ENCODE assay signal across 8 mouse cellular contexts in genomic region chr19:45243918-45244700, GRCm38 (mm10). TPM values are rescaled to one million over a fixed set of nuclear protein-coding genes. Genes with fewer than 3 reads are reported as not detected.
DNase-seq lines count a peak whose midpoint lies in the region; ATAC-seq and TF ChIP-seq lines count a peak whose summit lies in the region.

No protein-coding gene starts in this region.

- no peak overlapping the region for H3K9ac ChIP-seq in lung, embryonic 14.5 days

- no peaks in the 10 kb centered on the region for H3K4me1 ChIP-seq in lung, adult 2 months (ENCODE audit: control insufficient read depth, insufficient read depth, low read length)
- H3K4me1 ChIP-seq in embryonic fibroblast, embryonic 13.5 days (ENCODE audit: control insufficient read depth, insufficient read depth, low read length): no peaks in the 10 kb centered on the region
- H3K4me1 ChIP-seq in lung, embryonic 14.5 days (ENCODE audit: insufficient read depth): no peaks in the 10 kb centered on the region

- DNase-seq in adrenal gland, adult 18-20 months (ENCODE audit: low spot score in 2 of 2): peak; percentile 21 to 54
- DNase-seq in adrenal gland, postnatal 4 days (ENCODE audit: low spot score in 2 of 2): no peak
- peak; percentile 41 for DNase-seq in lung, adult 2 months
- DNase-seq in lung, adult 18-20 months: no peak
- DNase-seq in lung, embryonic 14.5 days: peak; percentile 72
- peak; percentile 71 for DNase-seq in testis, postnatal 10 days (ENCODE audit: low spot score)
- DNase-seq in layer of hippocampus, adult 9-10 months (ENCODE audit: low spot score): no peak

- H3K4me2 ChIP-seq in lung, embryonic 14.5 days: 0 out of 2 replicates have a peak overlapping the region, but pooled peaks have one; percentile 36

- H3K27ac ChIP-seq in embryonic fibroblast, embryonic 13.5 days (ENCODE audit: insufficient read depth, low read length): no peak overlapping the region
- no peak overlapping the region for H3K27ac ChIP-seq in lung, embryonic 14.5 days (ENCODE audit: low read depth)

- TF ChIP-seq CTCF in lung, adult 2 months (IDR thresholded peaks at IDR 0.05; ENCODE audit: insufficient read depth, low read length): peak; percentile 89
- TF ChIP-seq CTCF in embryonic fibroblast, embryonic 13.5 days (IDR thresholded peaks at IDR 0.05; ENCODE audit: borderline replicate concordance, insufficient read depth, low read length): peak; percentile 83
- peak; percentile 92 for TF ChIP-seq CTCF in lung, embryonic 14.5 days (IDR thresholded peaks at IDR 0.05; ENCODE audit: low read depth)

- no peaks in the 10 kb centered on the region for H3K9me3 ChIP-seq in lung, embryonic 14.5 days (ENCODE audit: low read depth, low read length)

- no peak overlapping the region for H3K4me3 ChIP-seq in lung, adult 2 months (replicated peaks; ENCODE audit: extremely low read depth, low read depth, low read length)
- H3K4me3 ChIP-seq in embryonic fibroblast, embryonic 13.5 days (ENCODE audit: insufficient read depth, low read length): no peak overlapping the region
- no peak overlapping the region for H3K4me3 ChIP-seq in lung, embryonic 14.5 days (ENCODE audit: low read depth, low read length)

- no peak for TF ChIP-seq POLR2A in lung, adult 2 months (IDR thresholded peaks at IDR 0.05; ENCODE audit: borderline replicate concordance, extremely low read depth, low read depth, low read length)
- no peak for TF ChIP-seq POLR2A in embryonic fibroblast, embryonic 13.5 days (IDR thresholded peaks at IDR 0.05; ENCODE audit: low read depth, low read length)

- no peaks in the 10 kb centered on the region for H3K36me3 ChIP-seq in lung, embryonic 14.5 days (ENCODE audit: insufficient read depth)

- WGBS in lung, adult 2 months: 6% methylated on average over 29 of the region's 29 CpGs
- 3% methylated on average over 29 of the region's 29 CpGs for WGBS in lung, embryonic 14.5 days

- ATAC-seq in lung, embryonic 14.5 days (ENCODE audit: insufficient read depth): no peak

- H3K27me3 ChIP-seq in lung, embryonic 14.5 days (ENCODE audit: insufficient read depth, low read length): peaks cover 62% of the 10 kb centered on the region

RNA-seq across cellular contexts. Expression of gene Lbx1, which starts 8.5 kb away (rescaled TPM):
- under 1 TPM in 1 of 2 experiments, not detected in 1; 0.22 TPM for total RNA-seq in adrenal gland, adult 18-20 months (2021)
- total RNA-seq in adrenal gland, postnatal 4 days (2021): under 1 TPM; 0.11 to 0.22 TPM
- polyA plus RNA-seq in lung, adult 2 months (2012; rRNA removed): 0.05 and 0.09 TPM in 2 replicates
- polyA plus RNA-seq in embryonic fibroblast, embryonic 13.5 days (2011; ENCODE audit: insufficient read length, low read depth, missing spikeins): not detected in 2 replicates
- not detected in 2 replicates for polyA plus RNA-seq in lung, embryonic 14.5 days (2014; fragmentation: Nextera tagmentation; extraction: Ambion mirVana)

Comparison
In these comparisons a context has a peak if more than half of its experiments do, and no peak if none do; other contexts are left out.
1. DNase-seq: peak in adrenal gland, adult 18-20 months (2 of 2), lung, adult 2 months (single experiment), lung, embryonic 14.5 days (single experiment) and testis, postnatal 10 days (single experiment); none in adrenal gland, postnatal 4 days (0 of 2), lung, adult 18-20 months (0 of 2) and layer of hippocampus, adult 9-10 months (single experiment).
2. Peak in every context shown above with its lines, with median percentiles within 50 percentile points of each other: CTCF ChIP-seq.